Mouse (Mus musculus) CH12.LX (cell line): ENCODE data around the gene Eml1. TPM values are rescaled to one million over a fixed set of nuclear protein-coding genes. Genes with fewer than 3 reads are reported as not detected.
A peak's percentile ranks its signal among the peaks of the same experiment; 100 is the strongest.

Source experiments
- DNase-seq: peaks from one replicate; pipeline ENCODE4 v3.0.0-alpha.2; 2013; ENCODE audit errors: extremely low read depth
- H3K27ac ChIP-seq: 2 replicates; pipeline ENCODE4 v1.5.1; 2012; ENCODE audit warnings: low read depth, mild to moderate bottlenecking, control low read depth, moderate library complexity; ENCODE audit not compliant: insufficient read depth
- H3K27me3 ChIP-seq: replicated peaks from 2 replicates; pipeline ENCODE3; 2012; ENCODE audit warnings: inconsistent platforms
- H3K36me3 ChIP-seq, 2 experiments: replicated peaks in 1 of 2; 2 replicates each; pipeline versions ENCODE3 to v1.6.1; 2012; ENCODE audit warnings: inconsistent platforms in 1 of 2, low read length in 1 of 2, mild to moderate bottlenecking in 1 of 2, mixed read lengths in 1 of 2, moderate library complexity in 1 of 2; ENCODE audit not compliant: control insufficient read depth in 1 of 2, insufficient read depth in 1 of 2
- H3K4me1 ChIP-seq, 2 experiments: 2 replicates each; pipeline ENCODE4 v1.6.1; 2012; ENCODE audit warnings: inconsistent platforms in 1 of 2, moderate library complexity in 1 of 2; ENCODE audit not compliant: insufficient read depth in 2 of 2, control insufficient read depth in 1 of 2
- H3K4me2 ChIP-seq: 2 replicates; pipeline ENCODE4 v1.6.1; 2012; ENCODE audit warnings: low read depth, mild to moderate bottlenecking, control low read depth; ENCODE audit not compliant: poor library complexity, insufficient read depth, severe bottlenecking
- H3K4me3 ChIP-seq, 3 experiments: fragments of 150-350 bp in 1 of 3; sonication (generic) in 1 of 3; replicated peaks in 1 of 3; 2 replicates each; pipeline versions ENCODE3 to v1.5.1; 2011 to 2012; ENCODE audit warnings: low read depth in 2 of 3, low read length in 2 of 3, mild to moderate bottlenecking in 2 of 3, moderate library complexity in 2 of 3, control low read depth in 1 of 3, improper control_type of control experiment in 1 of 3, inconsistent platforms in 1 of 3, mixed read lengths in 1 of 3; ENCODE audit not compliant: poor library complexity in 1 of 3
- H3K79me2 ChIP-seq: replicated peaks from 2 replicates; pipeline ENCODE4 v1.6.1; 2012; ENCODE audit warnings: mild to moderate bottlenecking, moderate library complexity; ENCODE audit not compliant: control insufficient read depth, poor library complexity, insufficient read depth, severe bottlenecking; ENCODE audit errors: extremely low read depth
- H3K9ac ChIP-seq: 2 replicates; pipeline ENCODE4 v1.6.1; 2012; ENCODE audit warnings: low read depth, mild to moderate bottlenecking, control low read depth, moderate library complexity; ENCODE audit not compliant: insufficient read depth
- H3K9me3 ChIP-seq: replicated peaks from 2 replicates; pipeline ENCODE3; 2012; ENCODE audit warnings: low read length, inconsistent platforms, mixed read lengths
- CTCF ChIP-seq, 2 experiments: IDR thresholded peaks in 1 of 2; conservative IDR thresholded peaks in 1 of 2; 2 replicates each; pipeline ENCODE4 v1.5.1; 2011 to 2012; ENCODE audit warnings: low read depth in 2 of 2, low read length in 2 of 2, improper control_type of control experiment in 1 of 2, inconsistent platforms in 1 of 2, mild to moderate bottlenecking in 1 of 2, moderate library complexity in 1 of 2
- MAZ ChIP-seq: IDR thresholded peaks from 2 replicates; pipeline ENCODE4 v1.6.1; 2012; ENCODE audit warnings: low read depth, mild to moderate bottlenecking, inconsistent platforms, low read length, improper control_type of control experiment, moderate library complexity
- MYC ChIP-seq: IDR thresholded peaks from 2 replicates; pipeline ENCODE4 v1.6.1; 2011; ENCODE audit warnings: low read depth, mild to moderate bottlenecking, improper control_type of control experiment, low read length
- NELFE ChIP-seq: IDR thresholded peaks from 2 replicates; pipeline ENCODE4 v1.6.1; 2011; ENCODE audit warnings: low read depth, low read length, improper control_type of control experiment
- PAX5 ChIP-seq: IDR thresholded peaks from 2 replicates; pipeline ENCODE4 v1.6.1; 2012; ENCODE audit warnings: low read length, inconsistent platforms, mixed read lengths
- SIN3A ChIP-seq: IDR thresholded peaks from 2 replicates; pipeline ENCODE4 v1.6.1; 2012; ENCODE audit warnings: low read length, improper control_type of control experiment, inconsistent platforms
- UBTF ChIP-seq: IDR thresholded peaks from 2 replicates; pipeline ENCODE4 v1.6.1; 2012; ENCODE audit warnings: low read depth, mild to moderate bottlenecking, inconsistent platforms, low read length, improper control_type of control experiment, moderate library complexity
- ZMIZ1 ChIP-seq: IDR thresholded peaks from 2 replicates; pipeline ENCODE4 v1.6.1; 2012; ENCODE audit warnings: low read depth, mild to moderate bottlenecking, inconsistent platforms, low read length, improper control_type of control experiment
- dilution Hi-C: fragments of 300-500 bp; cut with MboI; formaldehyde crosslinking; loops from 2 replicates; pipeline ENCODE4 v1.14.3; 2020; ENCODE audit warnings: low sequenced_read_pairs; ENCODE audit not compliant: extremely low pct_unique_long_range_greater_than_20kb, extremely low pct_ligation_motif_present
- in situ Hi-C: fragments of 300-500 bp; cut with MboI; formaldehyde crosslinking; loops from 3 replicates; pipeline ENCODE4 v1.14.3; 2019; ENCODE audit warnings: low sequenced_read_pairs, low pct_ligation_motif_present, low pct_unique_long_range_greater_than_20kb, mixed read lengths
- polyA plus RNA-seq: library from polyadenylated mRNA; unstranded; fragments of >175 nt; gene quantifications from 2 replicates; pipeline ENCODE4 v1.2.1, GENCODE M21; 2012; ENCODE audit warnings: low read depth; ENCODE audit not compliant: insufficient read length
- total RNA-seq, 2 experiments: library from RNA; depleted of rRNA; stranded (reverse); fragments of 300-350 nt in 1 of 2; fragments of >200 nt in 1 of 2; gene quantifications; 2 replicates each; pipeline ENCODE4 v1.2.3; 2012 to 2014

The Eml1 gene
- total and polyA plus RNA-seq, 3 experiments = not detected

GRCm38 (mm10) chr12:108489741-108490140, 119.0 kb downstream of the Eml1 start:
- peaks cover 0 to 4% of the 10 kb centered on the region in 2 experiments; a peak in 1 of 4 replicates for H3K4me1 ChIP-seq
- H3K36me3 ChIP-seq = no peaks in the 10 kb centered on the region
- H3K4me2 ChIP-seq = no peak overlapping the region
- dilution Hi-C loops = no loop called here
- peaks cover 71% of the 10 kb centered on the region for H3K27me3 ChIP-seq
- no peaks in the 10 kb centered on the region for H3K9me3 ChIP-seq
- no peak for DNase-seq
- in situ Hi-C loops = loop anchor here (10.0 kb wide), 1 partner anchor 125 kb away; no protein-coding TSS in a partner anchor
- TF ChIP-seq UBTF = no peak
- no peak overlapping the region for H3K4me3 ChIP-seq
- no peak overlapping the region for H3K9ac ChIP-seq
- H3K27ac ChIP-seq = no peak overlapping the region
- H3K79me2 ChIP-seq = no peaks in the 10 kb centered on the region

GRCm38 (mm10) chr12:108490336-108490735, 119.6 kb downstream of the Eml1 start:
- Histone ChIP-seq H3K27ac (no peak overlapping the region), H3K4me3 (no peak overlapping the region), H3K9ac (no peak overlapping the region), H3K36me3 (no peaks in the 10 kb centered on the region), H3K79me2 (no peaks in the 10 kb centered on the region), H3K9me3 (no peaks in the 10 kb centered on the region), H3K4me1 (peaks cover 0 to 4% of the 10 kb centered on the region in 2 experiments; a peak in 1 of 4 replicates), H3K27me3 (peaks cover 73% of the 10 kb centered on the region), H3K4me2 (no peak overlapping the region)
- in situ Hi-C loops = loop anchor here (10.0 kb wide), 1 partner anchor 126 kb away; no protein-coding TSS in a partner anchor
- DNase-seq = no peak
- dilution Hi-C loops = no loop called here
- TF ChIP-seq PAX5 = no peak
- TF ChIP-seq CTCF (conservative IDR thresholded peaks at IDR 0.05 in 1 of 2, IDR thresholded peaks at IDR 0.05 in 1 of 2; ENCODE audit: low read depth in 2 of 2, low read length in 2 of 2) = no peak
- no peak for TF ChIP-seq SIN3A
- TF ChIP-seq MYC = no peak
- no peak for TF ChIP-seq ZMIZ1
- TF ChIP-seq NELFE = no peak
- no peak for TF ChIP-seq MAZ

DNA sequence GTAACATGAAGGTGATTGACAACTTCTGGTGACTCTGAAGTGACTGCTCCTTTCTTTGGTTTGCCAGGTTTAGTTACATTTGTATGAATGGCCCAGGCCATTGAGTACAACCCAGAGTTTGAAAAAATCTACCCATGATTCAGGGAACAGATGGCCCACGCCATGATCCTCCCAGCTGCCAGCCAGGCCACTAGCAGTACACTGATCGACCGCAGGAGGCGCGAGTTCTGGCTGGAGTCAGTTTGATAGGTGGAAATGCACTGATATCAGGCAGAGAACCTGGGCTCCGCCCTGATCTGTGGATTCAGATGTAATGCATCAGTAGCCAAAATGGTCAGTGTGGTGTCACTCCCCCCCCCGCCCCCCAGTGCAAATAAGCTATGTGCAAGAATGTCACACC, 120.2 kb downstream of the Eml1 start:
- Histone ChIP-seq H3K9me3 (no peaks in the 10 kb centered on the region), H3K27ac (no peak overlapping the region), H3K4me1 (peaks cover 0 to 4% of the 10 kb centered on the region in 2 experiments; a peak in 1 of 4 replicates), H3K4me3 (no peak overlapping the region), H3K27me3 (peaks cover 75% of the 10 kb centered on the region), H3K4me2 (no peak overlapping the region), H3K79me2 (no peaks in the 10 kb centered on the region), H3K9ac (no peak overlapping the region), H3K36me3 (no peaks in the 10 kb centered on the region)
- no peak for DNase-seq
- TF ChIP-seq CTCF (conservative IDR thresholded peaks at IDR 0.05 in 1 of 2, IDR thresholded peaks at IDR 0.05 in 1 of 2; ENCODE audit: low read depth in 2 of 2, low read length in 2 of 2) = 0 out of 4 replicates have a peak, but pooled peaks of 1 of the 2 experiments have one; percentile 29
- no peak for TF ChIP-seq MAZ
- in situ Hi-C loops = loop anchor here (10.0 kb wide), 1 partner anchor 126 kb away; no protein-coding TSS in a partner anchor
- dilution Hi-C loops = no loop called here
